Mouse (Mus musculus) liver, embryonic 14.5 days (tissue): ENCODE measurements around the gene Ppm1k.

Experiments used
- CTCF ChIP-seq: IDR thresholded peaks from 2 replicates; pipeline ENCODE4 v1.5.1; 2016; ENCODE audit warnings: antibody characterized with exemption, low read depth, control low read depth
- EP300 ChIP-seq: IDR thresholded peaks from 2 replicates; pipeline ENCODE4 v1.6.1; 2016; ENCODE audit warnings: antibody characterized with exemption, low read depth

GRCm38 (mm10) chr6:57582356-57582755, 47.1 kb upstream of the Ppm1k start:
- TF ChIP-seq CTCF (no peak), EP300 (no peak)
